ENCODE assay signal across 16 mouse cellular contexts in the genomic region with DNA sequence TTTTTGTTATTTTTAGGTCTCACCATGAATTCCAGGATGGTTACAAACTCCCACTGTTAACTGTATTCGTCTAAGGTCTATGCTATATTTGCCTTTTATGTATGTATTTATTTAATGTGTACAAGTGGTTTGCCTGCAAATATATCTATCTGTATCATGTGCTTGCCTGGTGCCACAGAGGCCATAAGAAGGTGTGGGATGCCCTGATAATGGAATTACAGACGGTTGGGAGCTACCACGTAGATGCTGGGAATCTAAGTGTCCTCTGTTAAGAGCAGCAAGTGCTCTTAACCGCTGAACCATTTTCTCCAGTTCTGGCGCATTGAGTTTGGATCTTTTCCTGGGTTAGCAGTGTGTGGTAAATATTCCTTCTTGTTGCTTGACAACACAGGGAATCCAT. TPM values are rescaled to one million over a fixed set of nuclear protein-coding genes. Genes with fewer than 3 reads are reported as not detected.
A peak's percentile ranks its signal among the peaks of the same experiment; 100 is the strongest.
DNase-seq lines count a peak whose midpoint lies in the region; ATAC-seq lines count a peak whose summit lies in the region.
"Had no signal": no experiment of that assay in that cellular context is flagged by ENCODE, and none has a peak within 500 bp of the region (broad histone marks: within the 10 kb centered on the region; RNA-seq: fewer than 3 reads in every experiment).

No protein-coding gene starts in this region.

- H3K27me3 ChIP-seq in megakaryocyte, embryonic 14.5 days (replicated peaks), result no peaks in the 10 kb centered on the region
- peaks cover 22% of the 10 kb centered on the region for H3K27me3 ChIP-seq in liver, embryonic 13.5 days
- no peaks in the 10 kb centered on the region for H3K27me3 ChIP-seq in kidney, embryonic 15.5 days
- H3K27me3 ChIP-seq: limb, embryonic 15.5 days had no signal

- peak overlapping the region; percentile 93 for H3K4me3 ChIP-seq in megakaryocyte, embryonic 14.5 days (replicated peaks)
- H3K4me3 ChIP-seq in liver, embryonic 13.5 days (replicated peaks), result 0 out of 2 replicates have a peak overlapping the region, but pooled peaks have one; percentile 15
- H3K4me3 ChIP-seq in kidney, embryonic 15.5 days (replicated peaks), result no peak overlapping the region

- H3K27ac ChIP-seq in liver, embryonic 13.5 days, result peak overlapping the region; percentile 70
- no peak overlapping the region for H3K27ac ChIP-seq in kidney, embryonic 15.5 days
- H3K27ac ChIP-seq: midbrain, embryonic 12.5 days had no signal

- H3K36me3 ChIP-seq in megakaryocyte, embryonic 14.5 days (replicated peaks; ENCODE audit: low read length), result peaks cover 26% of the 10 kb centered on the region
- H3K36me3 ChIP-seq in liver, embryonic 13.5 days, result no peaks in the 10 kb centered on the region
- H3K36me3 ChIP-seq in kidney, embryonic 15.5 days, result no peaks in the 10 kb centered on the region
- H3K36me3 ChIP-seq: G1E; midbrain, embryonic 12.5 days had no signal

- peak overlapping the region; percentile 94 for H3K4me2 ChIP-seq in liver, embryonic 13.5 days
- no peak overlapping the region for H3K4me2 ChIP-seq in kidney, embryonic 15.5 days

- 35% methylated on average over 5 of the region's 5 CpGs for WGBS in liver, embryonic 13.5 days (ENCODE audit: insufficient replicate concordance)
- 77% methylated on average over 5 of the region's 5 CpGs for WGBS in kidney, embryonic 15.5 days

- peak overlapping the region; percentile 47 for H3K9ac ChIP-seq in liver, embryonic 13.5 days
- H3K9ac ChIP-seq in kidney, embryonic 15.5 days, result no peak overlapping the region

- ATAC-seq in megakaryocyte, adult 5-6 weeks (ENCODE audit: poor library complexity, severe bottlenecking), result no peak
- ATAC-seq in liver, embryonic 13.5 days (ENCODE audit: low read depth), result peak; percentile 77
- ATAC-seq in kidney, embryonic 15.5 days (replicated peaks; ENCODE audit: low FRiP score), result no peak

- DNase-seq in c-Kit-positive CD71-positive TER-119-positive erythroid progenitor cells, embryonic 14.5 days (ENCODE audit: low spot score), result peak; percentile 53
- DNase-seq in liver, embryonic 13.5 days, result peak; percentile 29
- no peak for DNase-seq in adrenal gland, postnatal 25 days
- no peak for DNase-seq in gastrocnemius, postnatal 36 days
- DNase-seq: adrenal gland, postnatal 10 days; cerebellum, adult 8-10 months; heart, postnatal 36 days had no signal

- H3K4me1 ChIP-seq in megakaryocyte, embryonic 14.5 days, result peaks cover 85% of the 10 kb centered on the region
- H3K4me1 ChIP-seq in liver, embryonic 13.5 days (replicated peaks), result peaks cover 52% of the 10 kb centered on the region
- H3K4me1 ChIP-seq in kidney, embryonic 15.5 days, result peaks cover 35% of the 10 kb centered on the region

- intact Hi-C loops in gastrocnemius, postnatal 36 days (cut with DNase I), result no loop called here

- H3K9me3 ChIP-seq in megakaryocyte, embryonic 14.5 days, result no peaks in the 10 kb centered on the region
- H3K9me3 ChIP-seq in liver, embryonic 13.5 days (replicated peaks), result no peaks in the 10 kb centered on the region
- H3K9me3 ChIP-seq in kidney, embryonic 15.5 days (replicated peaks), result no peaks in the 10 kb centered on the region
- H3K9me3 ChIP-seq: limb, embryonic 15.5 days; midbrain, embryonic 12.5 days had no signal

RNA-seq across cellular contexts. Expression of a gene that starts 1.0 kb away (rescaled TPM):
- 310 and 704 TPM in 2 replicates for polyA plus RNA-seq in megakaryocyte, embryonic 14.5 days (2012; ENCODE audit: insufficient read depth, low replicate concordance)
- total RNA-seq in megakaryocyte, adult 5-6 weeks (2015), result 123 and 139 TPM in 2 replicates
- 37.4 and 55.2 TPM in 2 replicates for total RNA-seq in megakaryocyte, adult 5-6 weeks (2017)
- polyA plus RNA-seq in liver, embryonic 13.5 days (2015; fragmentation: Nextera tagmentation; extraction: Ambion mirVana), result 3.4 and 4.6 TPM in 2 replicates
- polyA plus RNA-seq in kidney, embryonic 15.5 days (2015; fragmentation: Nextera tagmentation; extraction: Ambion mirVana), result 8.7 and 9.7 TPM in 2 replicates
- total RNA-seq in adrenal gland, postnatal 25 days (2021), result 14.9 and 17.0 TPM in 2 replicates
- 1 to 10 TPM; 9.7 to 9.8 TPM for total RNA-seq in gastrocnemius, postnatal 36 days (2021)

RNA-seq across cellular contexts. Expression of a gene that starts 49.7 kb away (rescaled TPM):
- polyA plus RNA-seq in megakaryocyte, embryonic 14.5 days (2012; ENCODE audit: insufficient read depth, low replicate concordance), result not detected in 2 replicates
- total RNA-seq in megakaryocyte, adult 5-6 weeks (2015), result 0.09 TPM in 1 of 2 replicates, not detected in the other
- not detected in 2 replicates for total RNA-seq in megakaryocyte, adult 5-6 weeks (2017)
- polyA plus RNA-seq in liver, embryonic 13.5 days (2015; fragmentation: Nextera tagmentation; extraction: Ambion mirVana), result 0.39 and 0.44 TPM in 2 replicates
- 1.3 and 1.4 TPM in 2 replicates for polyA plus RNA-seq in kidney, embryonic 15.5 days (2015; fragmentation: Nextera tagmentation; extraction: Ambion mirVana)
- total RNA-seq in adrenal gland, postnatal 25 days (2021), result not detected in 2 replicates
- 1 to 10 TPM; 6.6 to 6.8 TPM for total RNA-seq in gastrocnemius, postnatal 36 days (2021)
- total RNA-seq: common myeloid progenitor, adult 5-6 weeks; heart, postnatal 36 days; neutrophil, adult 5-6 weeks had no signal
- polyA plus RNA-seq: G1E; small intestine, adult 2 months had no signal

Comparison
In these comparisons a context has a peak if more than half of its experiments do, and no peak if none do; other contexts are left out.
1. DNase-seq: peak in c-Kit-positive CD71-positive TER-119-positive erythroid progenitor cells, embryonic 14.5 days (single experiment) and liver, embryonic 13.5 days (single experiment); none in adrenal gland, postnatal 25 days (single experiment) and gastrocnemius, postnatal 36 days (0 of 2).